Mouse (Mus musculus): Measurements from ENCODE around the gene Nkx2-1.

Nkx2-1 gene

DNA sequence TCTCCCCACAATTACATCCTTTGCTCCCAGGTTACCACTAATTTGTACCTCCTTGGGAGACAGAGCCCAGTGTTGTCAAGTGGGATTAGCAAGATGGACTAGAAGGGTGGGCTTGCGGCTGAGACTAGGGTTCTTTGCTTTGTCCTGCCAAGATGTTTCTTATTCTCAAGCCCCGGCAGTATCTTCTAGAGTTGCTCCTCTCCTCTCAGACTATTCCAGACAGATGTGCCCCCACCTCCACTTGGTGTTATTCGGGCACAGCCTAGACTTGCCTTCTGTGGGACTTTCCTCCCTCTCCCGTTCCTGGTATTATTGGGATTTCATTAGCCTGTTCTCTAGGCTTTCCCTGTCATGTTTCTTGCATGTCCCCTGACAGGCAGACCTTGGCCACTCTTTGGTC, 14.5 kb downstream of the Nkx2-1 start:
- no peak for DNase-seq (ENCODE audit: low spot score)

DNA sequence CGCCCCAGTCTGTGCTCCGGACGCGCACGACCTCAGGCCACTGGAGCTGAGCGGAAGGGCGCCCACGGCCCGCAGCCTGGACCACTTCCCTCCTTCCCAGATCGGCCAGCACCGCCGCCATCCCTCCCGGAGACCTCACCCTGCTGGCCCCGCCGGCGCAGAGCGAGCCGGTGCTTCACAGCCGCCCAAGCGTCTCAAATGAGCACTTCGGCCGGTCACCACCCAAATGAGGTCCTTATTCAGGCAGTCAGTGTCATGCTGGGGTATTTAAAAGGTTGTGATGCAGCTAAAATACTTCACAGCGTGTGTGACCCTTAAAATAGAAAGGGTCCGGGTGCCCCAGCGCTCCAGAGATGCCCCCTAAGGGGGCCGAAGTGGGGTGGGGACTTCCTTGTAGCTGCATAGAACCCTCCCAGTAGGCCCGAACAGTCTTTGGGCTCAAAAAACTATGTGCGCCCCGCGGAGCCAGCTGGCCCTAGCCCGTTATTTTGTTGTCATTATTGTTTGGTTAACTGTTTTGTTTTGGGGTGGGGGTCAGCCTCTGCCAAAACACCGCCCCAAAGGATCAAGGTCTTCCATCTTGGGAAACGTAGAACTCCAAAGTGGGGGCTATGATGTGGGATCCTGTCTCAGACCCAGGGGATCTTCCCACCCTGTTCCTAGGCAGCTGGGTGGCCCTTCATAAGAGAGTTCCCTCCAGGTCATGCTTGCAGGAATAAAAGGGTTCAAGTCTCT, 15.4 kb downstream of the Nkx2-1 start:
- DNase-seq (ENCODE audit: low spot score) = no peak

DNA sequence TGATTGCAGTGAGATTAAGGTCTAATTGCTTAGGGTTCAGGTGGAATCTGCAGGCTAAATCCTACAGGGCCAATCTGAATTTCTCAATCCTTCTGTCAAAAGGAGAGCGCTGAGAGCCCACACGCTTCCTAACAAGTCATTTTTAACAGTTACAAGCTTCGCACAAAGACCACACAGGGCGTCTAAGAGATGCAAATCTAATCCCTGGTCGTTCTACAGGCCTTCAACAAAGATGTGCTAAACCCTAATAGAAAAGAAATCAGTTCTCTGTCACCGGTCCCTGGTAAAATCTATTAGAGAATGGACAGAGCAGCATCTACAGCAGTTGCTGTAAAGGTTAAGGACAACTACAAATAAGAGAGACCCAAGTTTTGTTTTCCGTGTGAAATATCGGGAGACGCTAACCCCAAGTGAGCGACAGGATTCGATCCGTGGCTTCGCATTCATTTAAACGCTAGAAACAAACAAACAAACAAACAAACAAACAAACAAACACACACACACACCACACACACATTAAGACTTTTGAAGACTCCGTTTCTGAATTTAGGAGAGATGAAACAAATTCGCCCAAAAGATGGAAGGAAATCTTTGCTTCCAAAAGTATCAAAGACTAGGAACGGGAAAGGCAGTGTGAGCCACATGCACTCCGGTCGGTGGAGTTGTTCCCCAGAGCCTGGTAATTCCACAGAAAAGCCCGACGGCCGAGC, 16.2 kb downstream of the Nkx2-1 start:
- no peak for DNase-seq (ENCODE audit: low spot score)

DNA sequence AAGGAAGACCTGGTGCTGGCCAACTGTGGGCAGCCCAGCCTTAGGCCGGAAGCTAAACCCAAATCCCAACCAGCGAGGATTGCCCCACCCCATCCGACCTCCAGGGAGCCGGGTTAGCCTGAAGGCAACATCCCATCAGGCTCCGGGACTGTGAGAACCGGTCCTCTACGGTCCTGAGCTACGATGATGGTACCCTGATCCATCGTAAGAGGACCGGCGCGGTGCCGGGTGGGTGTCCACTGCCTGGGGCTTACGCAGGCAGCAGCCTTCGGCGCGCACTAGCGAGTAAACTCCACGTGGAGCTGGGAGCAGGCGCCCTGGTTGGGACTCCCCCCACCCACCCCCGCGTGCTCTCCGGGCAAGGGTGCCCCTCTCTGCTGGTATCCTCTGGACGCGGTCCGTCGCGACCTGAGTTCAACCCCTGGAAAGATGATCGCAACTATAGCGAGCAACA, 16.9 kb downstream of the Nkx2-1 start:
- DNase-seq (ENCODE audit: low spot score) = no peak

DNA sequence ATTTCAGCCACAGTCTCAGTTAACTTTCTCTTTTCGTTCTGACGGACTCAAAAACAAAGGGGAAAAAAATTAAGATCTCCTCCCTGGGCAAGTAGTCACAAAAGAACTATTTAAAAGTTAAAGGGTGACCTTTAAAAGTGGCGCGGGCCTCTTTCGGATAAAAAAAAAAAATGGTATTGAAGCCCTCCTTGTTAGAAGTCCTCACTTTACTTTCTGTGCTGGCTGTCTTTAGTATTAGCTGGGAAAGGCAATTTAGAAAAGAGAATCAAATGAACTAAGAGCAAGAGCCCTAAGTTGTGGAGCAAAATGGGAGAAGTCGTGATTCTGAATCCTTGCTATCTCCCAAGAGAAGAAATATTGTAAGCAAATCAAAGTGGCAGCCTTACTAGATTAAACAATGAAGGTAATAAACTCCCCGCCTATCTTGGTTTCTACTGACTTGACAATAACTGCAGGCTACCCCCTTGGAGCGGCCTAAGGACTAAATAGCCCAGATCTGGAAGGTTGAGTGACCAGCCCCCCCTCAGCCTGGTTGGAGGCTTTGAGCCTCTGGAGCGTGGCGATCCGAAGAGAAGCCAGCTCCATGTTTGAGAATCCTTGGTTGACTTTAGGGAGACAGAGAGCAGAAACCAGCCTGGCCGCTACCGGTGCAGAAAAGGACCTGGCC, 17.5 kb downstream of the Nkx2-1 start:
- DNase-seq (ENCODE audit: low spot score) = no peak

DNA sequence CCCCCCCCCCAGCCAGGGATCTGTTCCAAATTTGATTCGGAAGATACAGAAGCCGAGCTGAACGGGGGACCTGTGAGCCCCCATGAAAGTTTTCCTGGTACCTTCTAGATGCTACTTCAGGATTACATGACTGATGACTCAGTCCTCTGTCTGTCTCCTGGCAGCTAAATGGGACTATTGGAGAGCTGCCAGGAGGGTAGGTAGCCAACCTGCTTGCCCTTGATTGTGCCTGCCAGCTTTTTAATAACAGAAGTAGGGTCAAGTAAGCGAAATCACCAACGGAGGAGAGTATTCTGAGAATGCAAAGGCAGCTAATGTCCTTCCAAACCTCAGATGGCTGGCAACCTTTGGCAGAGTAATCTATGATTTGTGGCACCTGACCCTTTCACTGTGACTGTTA, 18.5 kb downstream of the Nkx2-1 start:
- DNase-seq (ENCODE audit: low spot score) = no peak

DNA sequence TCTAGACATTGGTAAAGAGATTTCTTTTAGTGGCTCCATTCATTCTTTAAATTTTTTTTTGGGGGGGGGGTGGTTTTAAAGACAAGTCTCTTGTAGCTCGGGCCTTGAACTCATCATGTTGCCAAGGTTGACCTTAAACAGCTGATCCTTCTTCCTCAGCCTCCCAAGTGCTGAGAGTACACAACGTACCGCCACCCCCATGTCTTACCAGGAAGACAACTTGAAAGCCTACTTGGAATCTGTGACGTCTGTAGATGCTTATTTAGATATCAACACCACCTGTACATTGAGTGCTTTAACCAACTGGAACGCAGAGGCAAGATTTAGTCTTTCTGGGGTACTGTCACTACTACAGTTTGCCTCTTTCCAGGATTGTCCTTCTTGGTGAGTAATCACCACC, 21.9 kb downstream of the Nkx2-1 start:
- no peak for DNase-seq (ENCODE audit: low spot score)

DNA sequence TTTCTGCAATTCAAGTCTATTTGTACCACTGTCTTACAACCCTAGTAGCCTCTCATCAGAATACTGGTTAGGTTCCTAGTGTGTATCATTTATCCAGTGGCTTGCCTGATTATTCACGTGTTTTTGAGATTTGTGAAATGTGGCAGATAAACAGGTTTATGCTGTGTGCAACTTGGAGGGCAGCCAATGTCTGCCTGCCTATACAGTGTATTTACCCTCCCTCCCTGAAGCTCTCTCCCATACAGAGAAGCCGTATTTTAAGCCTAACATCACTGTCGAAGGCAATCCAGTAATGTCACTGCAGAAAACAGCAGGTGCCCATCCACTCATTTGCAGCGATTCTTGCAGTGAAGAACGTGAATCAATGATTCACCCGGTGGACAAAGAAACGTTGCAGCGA, 28.3 kb downstream of the Nkx2-1 start:
- DNase-seq (ENCODE audit: low spot score) = no peak

DNA sequence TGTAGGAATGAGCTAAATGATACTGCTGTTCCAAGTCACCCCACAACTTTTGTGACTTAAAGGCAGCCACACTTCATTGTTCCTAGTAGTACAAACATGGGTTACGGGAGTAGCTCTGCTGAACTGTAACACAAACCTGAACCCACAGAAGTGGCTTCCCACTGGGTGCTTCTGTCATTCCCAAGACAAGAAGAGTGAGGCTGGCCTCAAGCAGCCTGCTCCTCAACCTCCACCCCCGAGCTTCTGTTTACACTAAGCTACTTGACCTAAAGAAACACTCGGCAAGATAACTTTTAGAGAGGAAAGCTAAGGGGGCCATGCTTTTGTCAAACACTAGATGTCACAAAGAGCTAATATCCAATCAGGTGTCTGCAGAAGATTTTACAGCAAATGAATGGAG, 49.7 kb downstream of the Nkx2-1 start:
- no peak for DNase-seq (ENCODE audit: low spot score)

DNA sequence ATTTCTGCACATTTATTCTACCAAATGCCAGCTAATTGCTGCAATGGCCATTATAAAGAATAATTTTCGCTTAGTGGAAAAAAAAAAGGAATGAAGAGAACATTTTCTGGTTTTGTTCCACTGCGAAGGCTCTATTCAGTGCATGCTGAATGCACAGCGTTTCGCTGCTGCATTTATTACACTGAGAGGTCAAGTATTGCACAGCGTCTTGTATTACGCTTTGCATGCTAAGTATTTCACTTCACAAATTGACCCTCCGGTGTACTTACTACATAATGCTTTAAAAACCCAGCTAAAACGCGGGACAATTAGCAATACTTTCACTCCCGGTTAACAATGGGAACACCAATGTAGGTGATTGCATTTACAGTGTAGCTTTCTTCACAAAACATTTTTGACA, 54.1 kb downstream of the Nkx2-1 start:
- DNase-seq (ENCODE audit: low spot score) = no peak
